ENCODE assay signal across 50 mouse cellular contexts in genomic region chr19:59221131-59221530, GRCm38 (mm10). TPM values are rescaled to one million over a fixed set of nuclear protein-coding genes. Genes with fewer than 3 reads are reported as not detected.
"Had no signal": no experiment of that assay in that cellular context is flagged by ENCODE, and none has a peak within 500 bp of the region (broad histone marks: within the 10 kb centered on the region; RNA-seq: fewer than 3 reads in every experiment).

No protein-coding gene starts in this region.

- H3K4me2 ChIP-seq: heart, embryonic 11.5 days; heart, embryonic 12.5 days; heart, embryonic 13.5 days; heart, embryonic 15.5 days; hindbrain, embryonic 12.5 days; hindbrain, embryonic 13.5 days; hindbrain, embryonic 14.5 days; hindbrain, embryonic 15.5 days; intestine, embryonic 15.5 days; kidney, embryonic 15.5 days had no signal

- DNase-seq: heart, postnatal 10 days; heart, postnatal 14 days; heart, postnatal 4 days; kidney, adult 11 months; kidney, adult 18-20 months; kidney, adult 2 months; kidney, adult 8-10 months; kidney, adult 9 months; kidney, postnatal 10 days; kidney, postnatal 14 days; kidney, postnatal 25 days; kidney, postnatal 36 days; kidney, postnatal 4 days; layer of hippocampus, adult 9-11 months; layer of hippocampus, postnatal 36 days had no signal

- H3K9ac ChIP-seq: heart, embryonic 12.5 days; heart, embryonic 13.5 days; heart, embryonic 15.5 days; hindbrain, embryonic 12.5 days; hindbrain, embryonic 13.5 days; hindbrain, embryonic 14.5 days; hindbrain, embryonic 15.5 days; intestine, embryonic 15.5 days; kidney, embryonic 15.5 days had no signal

- H3K4me1 ChIP-seq: heart, embryonic 10.5 days; heart, embryonic 12.5 days; heart, embryonic 13.5 days; heart, embryonic 15.5 days; hindbrain, embryonic 12.5 days; hindbrain, embryonic 13.5 days; hindbrain, embryonic 15.5 days; intestine, embryonic 15.5 days; kidney, embryonic 15.5 days had no signal

- H3K4me3 ChIP-seq: heart, embryonic 10.5 days; heart, embryonic 12.5 days; heart, embryonic 13.5 days; heart, embryonic 15.5 days; hindbrain, embryonic 10.5 days; hindbrain, embryonic 12.5 days; hindbrain, embryonic 13.5 days; hindbrain, embryonic 15.5 days; intestine, embryonic 15.5 days; kidney, embryonic 15.5 days; layer of hippocampus, adult 2 months; left cerebral cortex, adult 2 months had no signal

- H3K27ac ChIP-seq: heart, embryonic 10.5 days; heart, embryonic 13.5 days; heart, embryonic 15.5 days; hindbrain, embryonic 10.5 days; hindbrain, embryonic 12.5 days; hindbrain, embryonic 13.5 days; hindbrain, embryonic 14.5 days; hindbrain, embryonic 15.5 days; hindbrain, postnatal 0 days; intestine, embryonic 15.5 days; kidney, embryonic 15.5 days; kidney, postnatal 0 days; layer of hippocampus, adult 2 months; left cerebral cortex, adult 2 months had no signal

- H3K9me3 ChIP-seq: heart, embryonic 10.5 days; heart, embryonic 13.5 days; heart, embryonic 15.5 days; hindbrain, embryonic 12.5 days; hindbrain, embryonic 13.5 days; hindbrain, embryonic 15.5 days; intestine, embryonic 15.5 days; kidney, embryonic 15.5 days had no signal

- H3K27me3 ChIP-seq: heart, embryonic 15.5 days; intestine, embryonic 15.5 days; kidney, embryonic 15.5 days had no signal

- ATAC-seq: hindbrain, embryonic 16.5 days; hindbrain, postnatal 0 days; inflammation-experienced regulatory T-cells, adult 6 months; intestine, embryonic 15.5 days; intestine, embryonic 16.5 days; intestine, postnatal 0 days had no signal

- H3K36me3 ChIP-seq: heart, embryonic 10.5 days; heart, embryonic 12.5 days; heart, embryonic 13.5 days; heart, embryonic 15.5 days; hindbrain, embryonic 10.5 days; hindbrain, embryonic 12.5 days; hindbrain, embryonic 13.5 days; hindbrain, embryonic 15.5 days; intestine, embryonic 15.5 days; kidney, embryonic 15.5 days had no signal

RNA-seq across cellular contexts. Expression of gene Kcnk18, which starts 2.1 kb away (rescaled TPM):
- total RNA-seq: heart, postnatal 10 days; heart, postnatal 14 days; heart, postnatal 25 days; heart, postnatal 4 days; hematopoietic stem cell, adult 5-6 weeks; hindbrain, postnatal 0 days; layer of hippocampus, adult 18-20 months; layer of hippocampus, adult 2 months; layer of hippocampus, adult 8-10 months; layer of hippocampus, postnatal 10 days; layer of hippocampus, postnatal 25 days; layer of hippocampus, postnatal 36 days; left cerebral cortex, adult 18-20 months; left cerebral cortex, adult 2 months had no signal
- polyA plus RNA-seq: heart, embryonic 10.5 days; heart, embryonic 11.5 days; heart, embryonic 12.5 days; heart, embryonic 13.5 days; heart, embryonic 14.5 days; heart, embryonic 15.5 days; heart, embryonic 16.5 days; heart, postnatal 0 days; hindbrain, embryonic 10.5 days; hindbrain, embryonic 11.5 days; hindbrain, embryonic 12.5 days; hindbrain, embryonic 13.5 days; hindbrain, embryonic 14.5 days; hindbrain, postnatal 0 days; inflammation-experienced regulatory T-cells, adult 6 months; intestine, embryonic 14.5 days; intestine, embryonic 15.5 days; intestine, embryonic 16.5 days; intestine, postnatal 0 days; kidney, adult 2 months; kidney, embryonic 14.5 days; kidney, embryonic 15.5 days; kidney, embryonic 16.5 days; kidney, postnatal 0 days; large intestine, adult 2 months had no signal

RNA-seq across cellular contexts. Expression of gene Vax1, which starts 51.3 kb away (rescaled TPM):
- total RNA-seq: heart, postnatal 10 days; heart, postnatal 14 days; heart, postnatal 25 days; heart, postnatal 4 days; hematopoietic stem cell, adult 5-6 weeks; hindbrain, postnatal 0 days had no signal
- polyA plus RNA-seq: heart, embryonic 10.5 days; heart, embryonic 11.5 days; heart, embryonic 12.5 days; heart, embryonic 13.5 days; heart, embryonic 14.5 days; heart, embryonic 15.5 days; heart, embryonic 16.5 days; heart, postnatal 0 days; hindbrain, embryonic 11.5 days; hindbrain, embryonic 12.5 days; hindbrain, embryonic 13.5 days; hindbrain, embryonic 14.5 days; hindbrain, embryonic 16.5 days; hindbrain, postnatal 0 days; inflammation-experienced regulatory T-cells, adult 6 months; intestine, embryonic 14.5 days; intestine, embryonic 15.5 days; intestine, embryonic 16.5 days; intestine, postnatal 0 days; kidney, adult 2 months; kidney, embryonic 14.5 days; kidney, embryonic 15.5 days; kidney, embryonic 16.5 days; kidney, postnatal 0 days; large intestine, adult 2 months had no signal
